Mouse (Mus musculus) megakaryocyte, embryonic 14.5 days (primary cell): ENCODE data around the gene Gria1.

ENCODE experiments used
- FLI1 ChIP-seq: IDR thresholded peaks from 2 replicates; pipeline ENCODE4 v1.6.1; 2012; ENCODE audit warnings: low read length, inconsistent platforms, mixed read lengths
- GATA1 ChIP-seq: IDR thresholded peaks from 3 replicates; pipeline ENCODE4 v1.6.1; 2012; ENCODE audit warnings: mixed read lengths, low read length, inconsistent platforms, borderline replicate concordance

GRCm38 (mm10) chr11:57201245-57201976 is 190.2 kb downstream of the Gria1 start:
- TF ChIP-seq GATA1 (no peak), FLI1 (no peak)
